Comparison of ENCODE assay signal across 8 mouse cellular contexts in genomic region chr2:14055168-14055565, GRCm38 (mm10). TPM values are rescaled to one million over a fixed set of nuclear protein-coding genes. Genes with fewer than 3 reads are reported as not detected.
A peak's percentile ranks its signal among the peaks of the same experiment; 100 is the strongest.
DNase-seq lines count a peak whose midpoint lies in the region; ATAC-seq and TF ChIP-seq lines count a peak whose summit lies in the region.

No protein-coding gene starts in this region.

- TF ChIP-seq CTCF in gastrocnemius, adult 2 months (IDR thresholded peaks at IDR 0.05) = no peak

- H3K4me1 ChIP-seq in hindbrain, embryonic 13.5 days (replicated peaks) = peaks cover 16% of the 10 kb centered on the region
- peaks cover 3% of the 10 kb centered on the region; the same call in 1 of the 2 replicates for H3K4me1 ChIP-seq in midbrain, embryonic 14.5 days (ENCODE audit: control insufficient read depth, insufficient read depth, low read length)

- peak; percentile 94 for ATAC-seq in hindbrain, embryonic 13.5 days (ENCODE audit: low FRiP score)
- peak; percentile 91 for ATAC-seq in midbrain, embryonic 14.5 days (ENCODE audit: low FRiP score, low TSS enrichment)

- peak overlapping the region; percentile 99 for H3K27ac ChIP-seq in gastrocnemius, adult 2 months
- H3K27ac ChIP-seq in hindbrain, embryonic 13.5 days = peak overlapping the region; percentile 96
- H3K27ac ChIP-seq in midbrain, embryonic 14.5 days (replicated peaks; ENCODE audit: low read depth, low read length) = peak overlapping the region; percentile 95

- peak overlapping the region; percentile 99 for H3K4me3 ChIP-seq in gastrocnemius, adult 2 months
- peak overlapping the region; percentile 68 for H3K4me3 ChIP-seq in hindbrain, embryonic 13.5 days
- peak overlapping the region; percentile 66 for H3K4me3 ChIP-seq in midbrain, embryonic 14.5 days (replicated peaks; ENCODE audit: low read depth, low read length)

- H3K9me3 ChIP-seq in hindbrain, embryonic 13.5 days = no peaks in the 10 kb centered on the region
- H3K9me3 ChIP-seq in midbrain, embryonic 14.5 days (ENCODE audit: control insufficient read depth, low read length) = no peaks in the 10 kb centered on the region

- peak overlapping the region; percentile 80 for H3K4me2 ChIP-seq in hindbrain, embryonic 13.5 days
- H3K4me2 ChIP-seq in midbrain, embryonic 14.5 days (ENCODE audit: low read length) = peak overlapping the region; percentile 75

- H3K9ac ChIP-seq in hindbrain, embryonic 13.5 days = peak overlapping the region; percentile 88
- H3K9ac ChIP-seq in midbrain, embryonic 14.5 days (replicated peaks; ENCODE audit: low read length) = peak overlapping the region; percentile 80

- peak; percentile 59 to 79 for DNase-seq in cerebellum, adult 18-20 months
- DNase-seq in cerebellum, adult 9-11 months = no peak
- peak; percentile 83 to 89 for DNase-seq in cerebellum, postnatal 25 days
- DNase-seq in gastrocnemius, adult 2 months = peak; percentile 89
- DNase-seq in liver = peak; percentile 81
- DNase-seq in midbrain, embryonic 14.5 days = no peak
- DNase-seq in spleen, postnatal 4 days (ENCODE audit: low spot score in 2 of 2) = peak; percentile 42 to 79

- H3K36me3 ChIP-seq in hindbrain, embryonic 13.5 days = no peaks in the 10 kb centered on the region
- H3K36me3 ChIP-seq in midbrain, embryonic 14.5 days (ENCODE audit: control insufficient read depth, insufficient read depth, low read length) = no peaks in the 10 kb centered on the region

- H3K27me3 ChIP-seq in hindbrain, embryonic 13.5 days = no peaks in the 10 kb centered on the region
- peaks cover 3% of the 10 kb centered on the region; the same call in 1 of the 2 replicates for H3K27me3 ChIP-seq in midbrain, embryonic 14.5 days (ENCODE audit: control insufficient read depth, insufficient read depth, low read length)

- WGBS in hindbrain, embryonic 13.5 days = under 1% methylated on average over 40 of the region's 58 CpGs
- 1% methylated on average over 58 of the region's 58 CpGs for WGBS in midbrain, embryonic 14.5 days

- intact Hi-C loops in gastrocnemius, adult 2 months (cut with DNase I) = no loop called here

RNA-seq across cellular contexts. Expression of gene Hacd1, which starts 0.8 kb away (rescaled TPM):
- 100 to 1,000 TPM; 103 to 105 TPM for total RNA-seq in gastrocnemius, adult 2 months (2021)
- 72.5 and 73.1 TPM in 2 replicates for polyA plus RNA-seq in hindbrain, embryonic 13.5 days (2015; fragmentation: Nextera tagmentation; extraction: Ambion mirVana)
- 76.5 and 94.6 TPM in 2 replicates for polyA plus RNA-seq in midbrain, embryonic 14.5 days (2014; fragmentation: Nextera tagmentation; extraction: Ambion mirVana)

RNA-seq across cellular contexts. Expression of gene Stam, which starts 18.7 kb away (rescaled TPM):
- total RNA-seq in gastrocnemius, adult 2 months (2021) = 10 to 100 TPM; 19.9 to 25.2 TPM
- polyA plus RNA-seq in hindbrain, embryonic 13.5 days (2015; fragmentation: Nextera tagmentation; extraction: Ambion mirVana) = 116 and 119 TPM in 2 replicates
- 138 and 141 TPM in 2 replicates for polyA plus RNA-seq in midbrain, embryonic 14.5 days (2014; fragmentation: Nextera tagmentation; extraction: Ambion mirVana)

Comparison
In these comparisons a context has a peak if more than half of its experiments do, and no peak if none do; other contexts are left out.
1. DNase-seq: peak in cerebellum, adult 18-20 months (2 of 2), cerebellum, postnatal 25 days (2 of 2), gastrocnemius, adult 2 months (single experiment), liver (single experiment) and spleen, postnatal 4 days (2 of 2); none in cerebellum, adult 9-11 months (single experiment) and midbrain, embryonic 14.5 days (single experiment).
2. Peak in every context shown above with its lines, with median percentiles within 50 percentile points of each other: H3K27ac ChIP-seq and H3K4me3 ChIP-seq.